Mouse (Mus musculus): ENCODE results near the gene Tnni3k. TPM values are rescaled to one million over a fixed set of nuclear protein-coding genes. Genes with fewer than 3 reads are reported as not detected.

Tnni3k gene
- total and polyA plus RNA-seq, 3 experiments = not detected

DNA sequence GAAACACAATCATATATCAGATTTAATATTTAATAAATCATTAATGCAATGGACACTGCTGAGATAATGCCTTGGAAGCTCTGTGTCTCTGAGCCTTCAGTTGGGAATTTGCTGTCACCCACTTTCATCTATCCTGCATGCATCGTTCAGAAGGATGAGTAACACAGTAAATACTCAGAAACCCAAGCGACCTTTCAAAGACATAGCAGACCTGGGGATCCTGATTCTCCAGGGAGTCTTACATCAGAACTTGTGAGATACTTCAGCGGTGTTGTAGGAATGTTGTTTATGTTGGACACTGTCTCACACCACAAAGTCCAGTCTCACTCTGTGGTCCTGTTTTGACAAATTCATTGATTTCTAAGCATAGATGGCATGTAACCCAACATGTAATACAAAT is 294.1 kb downstream of the Tnni3k start:
- DNase-seq = no peak

DNA sequence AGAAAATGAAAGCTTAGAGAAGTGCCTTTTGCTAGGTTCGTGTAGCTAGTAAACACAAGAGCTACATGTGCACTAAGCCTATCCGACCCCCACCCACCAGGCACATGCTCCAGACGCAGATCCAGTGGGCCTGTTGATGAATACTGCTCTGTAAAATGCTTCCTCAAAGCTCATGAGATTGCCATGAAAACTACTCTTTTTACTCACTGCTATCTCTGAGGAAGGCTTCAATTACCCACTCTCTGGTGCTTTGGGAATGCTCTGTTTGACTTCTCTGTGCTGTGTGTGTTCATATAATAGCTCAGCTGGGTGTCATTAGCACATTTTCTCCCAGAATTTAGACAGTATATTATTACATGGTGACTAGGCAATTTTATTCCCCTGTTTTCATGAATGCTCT is 297.1 kb downstream of the Tnni3k start:
- no peak for DNase-seq

- no peak for DNase-seq
These were observed 300.0 kb downstream of the Tnni3k start for GRCm38 (mm10) chr3:154755225-154755624.

DNA sequence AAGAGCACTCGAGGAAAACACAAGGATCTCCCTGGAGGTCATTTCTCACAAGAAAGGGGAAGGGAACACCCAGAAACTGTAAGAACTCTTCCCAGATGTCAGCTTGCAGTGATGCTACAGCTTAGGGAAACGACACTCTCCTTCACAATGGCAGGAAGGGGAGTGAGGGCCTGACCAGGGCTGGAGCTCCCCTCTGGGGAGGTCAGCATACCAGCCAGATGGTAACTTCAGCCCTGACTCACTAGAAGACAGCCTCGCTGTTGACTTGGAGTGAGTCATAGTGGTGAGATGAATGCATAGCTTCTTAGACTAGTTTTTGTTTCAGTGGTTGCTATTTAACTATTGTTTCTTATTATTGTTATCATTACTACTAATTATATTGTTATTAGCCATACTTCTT is 300.7 kb downstream of the Tnni3k start:
- DNase-seq = no peak

DNA sequence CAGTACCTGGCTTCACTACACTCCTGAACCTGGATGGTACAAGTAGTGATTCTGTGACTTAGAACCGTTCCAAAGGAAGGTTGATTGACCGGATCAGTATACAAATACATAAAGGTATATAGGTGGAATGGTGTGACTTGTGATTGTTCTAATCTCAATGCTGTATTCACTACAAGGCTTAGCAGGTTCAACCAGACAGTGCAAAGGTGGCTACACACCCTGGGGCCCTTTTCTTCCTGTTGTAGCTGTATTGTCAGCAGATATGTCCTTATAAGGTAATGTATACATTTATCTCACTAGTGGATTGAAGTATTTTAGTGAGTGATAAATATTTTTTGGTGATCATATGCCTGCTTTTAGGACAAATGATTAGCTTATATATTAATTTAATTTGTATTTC is 310.9 kb downstream of the Tnni3k start:
- DNase-seq = no peak

- DNase-seq = no peak
These were observed 312.3 kb downstream of the Tnni3k start for GRCm38 (mm10) chr3:154742927-154743326.

GRCm38 (mm10) chr3:154741496-154741895 is 313.7 kb downstream of the Tnni3k start:
- DNase-seq = no peak

Other genes starting within 250 kb of the Tnni3k start
- gene Fpgt, start 38.0 kb upstream of the Tnni3k start, total RNA-seq (2021) = 10 to 100 TPM; 26.6 to 34.7 TPM
- gene Fpgt, start 38.0 kb upstream of the Tnni3k start, polyA plus RNA-seq (2012; rRNA removed) = 4.4 and 6.3 TPM in 2 replicates
- 1 to 10 TPM in 1 of 2 experiments, under 1 TPM in 1; 0.89 to 1.0 TPM for gene Lrriq3, start 38.0 kb upstream of the Tnni3k start, total RNA-seq (2021)
- 0.12 and 0.44 TPM in 2 replicates for gene Lrriq3, start 38.0 kb upstream of the Tnni3k start, polyA plus RNA-seq (2012; rRNA removed)